Mouse (Mus musculus) left cerebral cortex, postnatal 4 days (tissue): Measurements from ENCODE around the gene Zzz3. TPM values are rescaled to one million over a fixed set of nuclear protein-coding genes. Genes with fewer than 3 reads are reported as not detected.

ENCODE experiments used
- DNase-seq: peaks from one replicate; pipeline ENCODE4 v3.0.0-alpha.2; 2022
- intact Hi-C: fragments of 180-260 bp; cut with DNase I; formaldehyde crosslinking; loops from one replicate; pipeline ENCODE4 v1.15.1; 2025
- total RNA-seq, 2 experiments: library from RNA; stranded (reverse); gene quantifications; 2 replicates each; pipeline ENCODE4 v1.2.3; 2021

Gene Zzz3
- total RNA-seq, 2 experiments from 2014 or later, result 38.1 to 41.0 TPM

- intact Hi-C loops, result no loop called here
- DNase-seq, result no peak
These were observed 97.0 kb downstream of the Zzz3 start for GRCm38 (mm10) chr3:152492241-152492640.

- intact Hi-C loops, result no loop called here
- DNase-seq, result no peak
These were observed 98.5 kb downstream of the Zzz3 start for GRCm38 (mm10) chr3:152493813-152494212.

GRCm38 (mm10) chr3:152494667-152495360 is 99.5 kb downstream of the Zzz3 start:
- DNase-seq, result no peak
- intact Hi-C loops, result no loop called here

- DNase-seq, result no peak
- intact Hi-C loops, result no loop called here
These were observed 100.2 kb downstream of the Zzz3 start for GRCm38 (mm10) chr3:152495415-152495898.

GRCm38 (mm10) chr3:152497084-152497483 is 101.8 kb downstream of the Zzz3 start:
- no peak for DNase-seq
- intact Hi-C loops, result no loop called here

- no peak for DNase-seq
- intact Hi-C loops, result no loop called here
These were observed 102.6 kb downstream of the Zzz3 start for GRCm38 (mm10) chr3:152497842-152498241.

GRCm38 (mm10) chr3:152498968-152499696 is 103.9 kb downstream of the Zzz3 start:
- DNase-seq, result no peak
- intact Hi-C loops, result no loop called here

GRCm38 (mm10) chr3:152507900-152508299 is 112.6 kb downstream of the Zzz3 start:
- intact Hi-C loops, result no loop called here
- no peak for DNase-seq

GRCm38 (mm10) chr3:152508419-152508993 is 113.2 kb downstream of the Zzz3 start:
- DNase-seq, result no peak
- intact Hi-C loops, result no loop called here

- no peak for DNase-seq
- intact Hi-C loops, result no loop called here
These were observed 114.0 kb downstream of the Zzz3 start for GRCm38 (mm10) chr3:152509268-152509667.

Other genes starting within 250 kb of the Zzz3 start
- 1 to 10 TPM; 4.0 to 7.3 TPM for gene Gipc2, start 229.2 kb upstream of the Zzz3 start, total RNA-seq
- gene Dnajb4, start 185.2 kb upstream of the Zzz3 start, total RNA-seq, result 10 to 100 TPM; 38.4 to 42.9 TPM
- 100 to 1,000 TPM; 216 to 229 TPM for gene Fubp1, start 185.1 kb upstream of the Zzz3 start, total RNA-seq
- 1 to 10 TPM; 2.4 to 6.0 TPM for gene Nexn, start 129.1 kb upstream of the Zzz3 start, total RNA-seq
- 10 to 100 TPM; 49.6 to 52.0 TPM for gene Miga1, start 55.1 kb upstream of the Zzz3 start, total RNA-seq
- 100 to 1,000 TPM; 120 to 129 TPM for gene Usp33, start 49.0 kb upstream of the Zzz3 start, total RNA-seq